Mouse (Mus musculus): ENCODE measurements around the gene Abhd16b. TPM values are rescaled to one million over a fixed set of nuclear protein-coding genes. Genes with fewer than 3 reads are reported as not detected.

The Abhd16b gene
- total and polyA plus RNA-seq, 3 experiments: 0.08 TPM; not detected in 2

DNA sequence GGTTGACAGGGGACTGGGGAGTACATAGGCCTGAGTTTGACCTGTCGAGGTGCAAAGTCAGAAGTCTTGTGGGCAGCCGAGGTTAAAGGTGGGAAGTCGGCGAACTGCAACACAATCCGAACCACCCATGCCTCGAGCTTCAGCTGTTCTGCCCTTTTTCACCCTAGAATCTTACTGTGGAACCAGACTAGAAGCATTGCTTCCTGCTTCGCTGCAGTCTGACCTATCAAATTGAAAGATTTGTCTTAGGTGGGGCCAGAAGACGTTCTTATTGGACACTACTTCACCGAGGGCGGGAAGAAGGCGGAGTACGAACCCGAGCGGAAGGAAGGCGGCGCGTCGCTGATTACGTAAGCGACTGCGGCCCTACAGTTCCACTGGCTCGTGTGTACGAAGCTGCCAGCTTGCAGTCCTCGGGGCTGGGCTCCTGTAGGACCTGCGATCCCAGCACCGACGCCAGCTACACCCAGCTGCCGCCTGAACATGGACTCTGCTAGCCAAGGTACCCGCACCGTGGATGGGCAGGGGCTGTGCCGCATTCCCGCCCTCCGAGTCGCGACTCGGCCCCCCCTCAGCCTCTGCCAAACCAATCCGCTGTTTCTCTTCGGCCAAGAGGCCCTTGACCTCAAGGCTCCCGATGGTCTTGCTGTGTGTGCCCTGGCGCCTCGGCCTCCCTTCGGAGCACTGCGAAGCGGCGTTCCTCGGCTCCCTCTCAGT, 4.0 kb downstream of the Abhd16b start, which contains the start of gene Tpd52l2:
Gene Tpd52l2 (plus strand): TSS at position 312 of the 717 bp plus-strand sequence.
- no peaks in the 10 kb centered on the region for H3K27me3 ChIP-seq (ENCODE audit: control insufficient read depth in 1 of 2, insufficient read depth in 2 of 2, low read length in 2 of 2)
- H3K79me2 ChIP-seq (ENCODE audit: control insufficient read depth, insufficient read depth, low read length, poor library complexity): peaks cover 20% of the 10 kb centered on the region
- H3K4me3 ChIP-seq (ENCODE audit: control insufficient read depth in 1 of 2, insufficient read depth in 1 of 2, low read depth in 2 of 2, low read length in 2 of 2): peak within 1 kb of the TSS; percentile 94 to 98
- H3K27ac ChIP-seq (ENCODE audit: control insufficient read depth, low read depth, low read length): peak within 1 kb of the TSS; percentile 91
- peak; percentile 98 for DNase-seq (ENCODE audit: low read depth, low spot score)
- peaks cover 5 to 10% of the 10 kb centered on the region in 2 experiments; a peak in 3 of 4 replicates for H3K4me1 ChIP-seq (ENCODE audit: control insufficient read depth in 1 of 2, insufficient read depth in 2 of 2, low read length in 2 of 2)
- no peaks in the 10 kb centered on the region for H3K9me3 ChIP-seq (replicated peaks; ENCODE audit: insufficient read depth, low read length)
- H3K9ac ChIP-seq (ENCODE audit: control insufficient read depth, low read depth, low read length, poor library complexity, severe bottlenecking): peak within 1 kb of the TSS; percentile 94
- peaks cover 0 to 7% of the 10 kb centered on the region in 2 experiments; a peak in 3 of 4 replicates for H3K36me3 ChIP-seq (ENCODE audit: control insufficient read depth in 1 of 2, insufficient read depth in 2 of 2, low read length in 2 of 2)
- TF ChIP-seq POLR2AphosphoS5 (IDR thresholded peaks at IDR 0.05; ENCODE audit: borderline replicate concordance, low read depth, low read length) (no peak), CHD1 (IDR thresholded peaks at IDR 0.05; ENCODE audit: low read depth, low read length) (no peak), NELFE (IDR thresholded peaks at IDR 0.05; ENCODE audit: low read depth, low read length) (peak; percentile 83), MAX (IDR thresholded peaks at IDR 0.05; ENCODE audit: low read length) (peak; percentile 81), MXI1 (IDR thresholded peaks at IDR 0.05; ENCODE audit: low read depth, low read length) (peak; percentile 91), MAZ (IDR thresholded peaks at IDR 0.05; ENCODE audit: low read depth, low read length) (0 out of 2 replicates have a peak, but pooled peaks have one; percentile 24), MYB (IDR thresholded peaks at IDR 0.05; ENCODE audit: low read depth, low read length) (no peak), CHD2 (IDR thresholded peaks at IDR 0.05; ENCODE audit: low read length) (0 out of 2 replicates have a peak, but pooled peaks have one; percentile 40), ZC3H11A (IDR thresholded peaks at IDR 0.05; ENCODE audit: low read depth, low read length) (no peak), POLR2A (IDR thresholded peaks at IDR 0.05; ENCODE audit: control insufficient read depth in 1 of 2, insufficient read depth in 1 of 2, low read depth in 1 of 2, low read length in 2 of 2, poor library complexity in 1 of 2) (peak; percentile 76 to 87), TCF12 (IDR thresholded peaks at IDR 0.05; ENCODE audit: low read depth, low read length) (peak; percentile 10; the same call in 1 of the 2 replicates), MAFK (IDR thresholded peaks at IDR 0.05; ENCODE audit: borderline replicate concordance, low read depth, low read length) (no peak), BHLHE40 (IDR thresholded peaks at IDR 0.05; ENCODE audit: borderline replicate concordance, low read depth, low read length) (no peak), SIN3A (IDR thresholded peaks at IDR 0.05; ENCODE audit: low read length) (peak; percentile 87), HCFC1 (IDR thresholded peaks at IDR 0.05; ENCODE audit: low read depth, low read length) (peak; percentile 93), GATA1 (IDR thresholded peaks at IDR 0.05; ENCODE audit: low read depth, low read length) (no peak), EP300 (IDR thresholded peaks at IDR 0.05; ENCODE audit: low read depth in 1 of 2, low read length in 2 of 2) (no peak), ZNF384 (IDR thresholded peaks at IDR 0.05; ENCODE audit: low read depth, low read length) (no peak), RAD21 (IDR thresholded peaks at IDR 0.05; ENCODE audit: low read depth, low read length) (no peak), TAL1 (IDR thresholded peaks at IDR 0.05; ENCODE audit: low read length) (no peak), TBP (IDR thresholded peaks at IDR 0.05; ENCODE audit: low read depth, low read length) (peak; percentile 70; the same call in 1 of the 2 replicates), KAT2A (conservative IDR thresholded peaks at IDR 0.05; ENCODE audit: low read depth, low read length) (no peak; the same call in 1 of the 2 replicates), SMC3 (IDR thresholded peaks at IDR 0.05; ENCODE audit: low read depth, low read length) (no peak), JUND (IDR thresholded peaks at IDR 0.05; ENCODE audit: low read depth, low read length) (no peak), RCOR1 (IDR thresholded peaks at IDR 0.05; ENCODE audit: low read depth, low read length) (no peak), ZMIZ1 (IDR thresholded peaks at IDR 0.05; ENCODE audit: low read depth, low read length) (no peak; the same call in 1 of the 2 replicates), ELF1 (IDR thresholded peaks at IDR 0.05; ENCODE audit: low read depth, low read length) (peak; percentile 91), UBTF (IDR thresholded peaks at IDR 0.05; ENCODE audit: borderline replicate concordance, insufficient read depth, low read depth, low read length) (no peak), GABPA (IDR thresholded peaks at IDR 0.05; ENCODE audit: low read depth, low read length) (no peak), NRF1 (IDR thresholded peaks at IDR 0.05; ENCODE audit: insufficient read depth, low read depth, low read length, poor library complexity, severe bottlenecking) (no peak), USF2 (IDR thresholded peaks at IDR 0.05; ENCODE audit: borderline replicate concordance in 1 of 2, insufficient read depth in 1 of 2, low read depth in 1 of 2, low read length in 2 of 2) (no peak), ZKSCAN1 (IDR thresholded peaks at IDR 0.05; ENCODE audit: low read depth, low read length) (no peak), CTCF (IDR thresholded peaks at IDR 0.05 in 2 of 3, conservative IDR thresholded peaks at IDR 0.05 in 1 of 3; ENCODE audit: control insufficient read depth in 1 of 3, insufficient read depth in 1 of 3, low read depth in 2 of 3, low read length in 3 of 3, poor library complexity in 1 of 3, severe bottlenecking in 1 of 3) (no peak), MEF2A (IDR thresholded peaks at IDR 0.05; ENCODE audit: extremely low read depth, insufficient replicate concordance, low read depth, low read length, poor library complexity, severe bottlenecking) (no peak), MYC (IDR thresholded peaks at IDR 0.05; ENCODE audit: low read depth, low read length) (peak; percentile 74; the same call in 1 of the 2 replicates), ETS1 (IDR thresholded peaks at IDR 0.05; ENCODE audit: low read depth, low read length) (peak; percentile 51; the same call in 1 of the 2 replicates)

Data from MEL (cell line).